Mouse (Mus musculus) forebrain, embryonic 12.5 days (tissue): ENCODE data around the gene Smg8. TPM values are rescaled to one million over a fixed set of nuclear protein-coding genes. Genes with fewer than 3 reads are reported as not detected.

Source experiments
- ATAC-seq: fragments of 200-750 bp; cut with Nextera tagmentation; 2 replicates; pipeline ENCODE4 v1.8.0; 2017; ENCODE audit warnings: moderate TSS enrichment; ENCODE audit not compliant: low FRiP score
- H3K27ac ChIP-seq: fragments of 300-500 bp; sonication (generic); 2 replicates; pipeline ENCODE4 v1.5.1; 2016; ENCODE audit warnings: mild to moderate bottlenecking
- H3K27me3 ChIP-seq: fragments of 300-500 bp; sonication (generic); 2 replicates; pipeline ENCODE4 v1.6.1; 2016; ENCODE audit warnings: mild to moderate bottlenecking
- H3K36me3 ChIP-seq: fragments of 300-500 bp; sonication (generic); replicated peaks from 2 replicates; pipeline ENCODE4 v1.6.1; 2016; ENCODE audit warnings: mild to moderate bottlenecking
- H3K4me1 ChIP-seq: fragments of 300-500 bp; sonication (generic); 2 replicates; pipeline ENCODE4 v1.6.1; 2016
- H3K4me2 ChIP-seq: fragments of 300-500 bp; sonication (generic); 2 replicates; pipeline ENCODE4 v1.6.1; 2016; ENCODE audit warnings: mild to moderate bottlenecking, moderate library complexity
- H3K4me3 ChIP-seq: fragments of 300-500 bp; sonication (generic); replicated peaks from 2 replicates; pipeline ENCODE4 v1.5.1; 2016; ENCODE audit warnings: mild to moderate bottlenecking
- H3K9ac ChIP-seq: fragments of 300-500 bp; sonication (generic); 2 replicates; pipeline ENCODE4 v1.6.1; 2016; ENCODE audit warnings: mild to moderate bottlenecking
- H3K9me3 ChIP-seq: fragments of 300-500 bp; sonication (generic); 2 replicates; pipeline ENCODE4 v1.6.1; 2016
- WGBS: fragments of 180-500 bp; shearing (Covaris S2); methylation state at CpG from one replicate; pipeline ENCODE4 v1.1.7; 2016; 5-methylcytosine and 5-hydroxymethylcytosine counted together
- microRNA counts: library from miRNA; unstranded; fragments of <30 nt; microRNA quantifications from one replicate; lab custom pipeline; 2017
- microRNA-seq: library from miRNA; unstranded; fragments of <30 nt; microRNA quantifications from one replicate; pipeline ENCODE4, GENCODE M21; 2017
- polyA plus RNA-seq: library from polyadenylated mRNA; unstranded; fragments of >200 nt; fragmentation: Nextera tagmentation; extraction: Ambion mirVana; gene quantifications from 2 replicates; pipeline ENCODE4 v1.2.1, GENCODE M21; 2016

Smg8 gene
- polyA plus RNA-seq, 1 experiment from 2014 or later = 24.9 TPM

GRCm38 (mm10) chr11:87028212-87028611, 58.4 kb downstream of the Smg8 start:
- no peak for ATAC-seq
- no peaks in the 10 kb centered on the region for H3K4me1 ChIP-seq
- H3K27ac ChIP-seq = no peak overlapping the region
- peaks cover 14% of the 10 kb centered on the region for H3K36me3 ChIP-seq
- 90% methylated on average over 3 of the region's 3 CpGs for WGBS
- H3K9me3 ChIP-seq = no peaks in the 10 kb centered on the region
- no peak overlapping the region for H3K4me3 ChIP-seq
- no peaks in the 10 kb centered on the region for H3K27me3 ChIP-seq
- H3K9ac ChIP-seq = no peak overlapping the region
- H3K4me2 ChIP-seq = no peak overlapping the region

MicroRNAs within 50 kb of the gene (microRNA counts, 519-probe panel; counts per million panel counts)
- 7,574 counts per million, percentile 94 among the panel's probes with 10 or more counts for microRNA mmu-miR-301a (lab: Ali Mortazavi, UCI)

Small RNA genes within 50 kb of the gene (microRNA-seq; reads per million reads assigned to microRNA genes)
- 4,290 reads per million, percentile 88 among the genes with 10 or more reads in this experiment for gene Mir301

Other genes starting within 250 kb of the Smg8 start
- gene Ypel2, start 93.1 kb downstream of the Smg8 start, polyA plus RNA-seq = 8.1 and 8.3 TPM in 2 replicates
- 117 and 121 TPM in 2 replicates for gene Gdpd1, start 12.7 kb downstream of the Smg8 start, polyA plus RNA-seq
- gene Prr11, start 21.9 kb upstream of the Smg8 start, polyA plus RNA-seq = 11.1 and 14.1 TPM in 2 replicates
- 114 and 127 TPM in 2 replicates for gene Ska2, start 22.5 kb upstream of the Smg8 start, polyA plus RNA-seq
- gene Trim37, start 40.3 kb upstream of the Smg8 start, polyA plus RNA-seq = 105 and 114 TPM in 2 replicates